Mouse (Mus musculus) lung, embryonic 14.5 days (tissue): Measurements from ENCODE around the gene Cacna2d1. TPM values are rescaled to one million over a fixed set of nuclear protein-coding genes. Genes with fewer than 3 reads are reported as not detected.

Experiments used
- ATAC-seq: fragments of 200-750 bp; cut with Nextera tagmentation; 2 replicates; pipeline ENCODE4 v1.8.0; 2017; ENCODE audit warnings: mild to moderate bottlenecking, moderate TSS enrichment, moderate library complexity; ENCODE audit not compliant: insufficient read depth
- DNase-seq: peaks from one replicate; pipeline ENCODE4 v3.0.0-alpha.2; 2015
- H3K27ac ChIP-seq: fragments of 300-500 bp; sonication (generic); 2 replicates; pipeline ENCODE4 v1.5.1; 2014; ENCODE audit warnings: low read depth, mild to moderate bottlenecking, moderate library complexity
- H3K27me3 ChIP-seq: fragments of 300-500 bp; sonication (generic); 2 replicates; pipeline ENCODE4 v1.6.1; 2014; ENCODE audit warnings: low read length, control low read depth; ENCODE audit not compliant: insufficient read depth
- H3K36me3 ChIP-seq: fragments of 300-500 bp; sonication (generic); 2 replicates; pipeline ENCODE4 v1.6.1; 2014; ENCODE audit warnings: control low read depth; ENCODE audit not compliant: insufficient read depth
- H3K4me1 ChIP-seq: fragments of 300-500 bp; sonication (generic); 2 replicates; pipeline ENCODE4 v1.6.1; 2014; ENCODE audit warnings: antibody characterized with exemption, control low read depth; ENCODE audit not compliant: insufficient read depth
- H3K4me2 ChIP-seq: fragments of 300-500 bp; sonication (generic); 2 replicates; pipeline ENCODE4 v1.6.1; 2014; ENCODE audit warnings: mild to moderate bottlenecking
- H3K4me3 ChIP-seq: fragments of 300-500 bp; sonication (generic); 2 replicates; pipeline ENCODE4 v1.5.1; 2014; ENCODE audit warnings: low read depth, low read length
- H3K9ac ChIP-seq: fragments of 300-500 bp; sonication (generic); 2 replicates; pipeline ENCODE4 v1.6.1; 2014
- H3K9me3 ChIP-seq: fragments of 300-500 bp; sonication (generic); 2 replicates; pipeline ENCODE4 v1.6.1; 2016; ENCODE audit warnings: low read depth, low read length, control low read depth
- CTCF ChIP-seq: IDR thresholded peaks from 2 replicates; pipeline ENCODE4 v1.5.1; 2016; ENCODE audit warnings: antibody characterized with exemption, low read depth
- WGBS: fragments of 180-500 bp; shearing (Covaris S2); extraction: QIAGEN DNeasy Blood & Tissue Kit; methylation state at CpG from one replicate; pipeline ENCODE4 v1.1.7; 2014; 5-methylcytosine and 5-hydroxymethylcytosine counted together
- polyA plus RNA-seq: library from polyadenylated mRNA; unstranded; fragments of >200 nt; fragmentation: Nextera tagmentation; extraction: Ambion mirVana; gene quantifications from 2 replicates; pipeline ENCODE4 v1.2.1, GENCODE M21; 2014

Cacna2d1 gene
- polyA plus RNA-seq, 1 experiment from 2014 or later = 15.6 TPM

DNA sequence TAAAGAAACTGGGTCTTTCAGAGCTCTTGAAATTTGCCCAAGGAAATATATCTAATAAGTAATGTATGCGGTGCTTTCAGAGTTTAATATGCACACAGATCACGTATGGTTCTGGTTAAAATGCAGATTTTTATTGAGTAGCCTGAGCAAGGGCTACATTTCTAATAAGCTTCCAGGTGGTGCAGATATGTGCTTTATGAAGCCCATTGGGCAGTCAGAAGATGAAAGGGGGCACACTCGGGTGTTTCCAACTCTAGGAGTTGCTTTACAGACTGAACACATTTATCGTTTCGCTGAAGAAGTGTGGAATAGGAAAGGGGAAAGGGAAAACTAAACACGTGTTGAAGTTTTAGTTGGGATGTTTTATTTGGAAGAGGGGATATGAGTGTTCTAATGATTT, 94.4 kb downstream of the Cacna2d1 start:
- ATAC-seq (no peak), DNase-seq (no peak)
- TF ChIP-seq CTCF = no peak
- no peaks in the 10 kb centered on the region for H3K27me3 ChIP-seq
- H3K9me3 ChIP-seq = no peaks in the 10 kb centered on the region
- H3K27ac ChIP-seq = no peak overlapping the region
- no peaks in the 10 kb centered on the region for H3K4me1 ChIP-seq
- H3K36me3 ChIP-seq = no peaks in the 10 kb centered on the region
- H3K4me2 ChIP-seq = no peak overlapping the region
- 66% methylated on average over 6 of the region's 6 CpGs for WGBS
- H3K4me3 ChIP-seq = no peak overlapping the region
- no peak overlapping the region for H3K9ac ChIP-seq

DNA sequence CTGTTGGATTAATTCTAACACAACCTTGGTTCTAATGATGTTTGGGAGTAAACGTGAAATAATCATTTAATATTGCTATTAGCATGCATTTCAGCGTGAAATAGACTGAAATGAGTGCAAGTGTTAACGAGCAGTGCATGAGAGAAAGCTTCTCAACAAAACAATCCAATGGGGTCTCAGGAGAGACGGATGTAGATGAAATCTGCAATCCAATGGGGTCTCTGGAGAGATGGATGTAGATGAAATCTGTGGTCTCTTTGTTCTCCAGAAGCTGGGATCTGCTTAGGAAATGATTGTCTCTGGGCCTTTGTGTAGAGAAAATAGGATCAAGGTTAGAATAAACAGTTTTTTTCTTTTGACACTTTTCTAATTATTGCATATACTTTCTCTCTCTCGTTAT, 95.0 kb downstream of the Cacna2d1 start:
- ATAC-seq (no peak), DNase-seq (no peak)
- Histone ChIP-seq H3K9ac (no peak overlapping the region), H3K9me3 (no peaks in the 10 kb centered on the region), H3K36me3 (no peaks in the 10 kb centered on the region), H3K4me1 (no peaks in the 10 kb centered on the region), H3K4me3 (no peak overlapping the region), H3K27me3 (no peaks in the 10 kb centered on the region), H3K27ac (no peak overlapping the region), H3K4me2 (no peak overlapping the region)
- WGBS = 78% methylated on average over 5 of the region's 5 CpGs
- no peak for TF ChIP-seq CTCF

DNA sequence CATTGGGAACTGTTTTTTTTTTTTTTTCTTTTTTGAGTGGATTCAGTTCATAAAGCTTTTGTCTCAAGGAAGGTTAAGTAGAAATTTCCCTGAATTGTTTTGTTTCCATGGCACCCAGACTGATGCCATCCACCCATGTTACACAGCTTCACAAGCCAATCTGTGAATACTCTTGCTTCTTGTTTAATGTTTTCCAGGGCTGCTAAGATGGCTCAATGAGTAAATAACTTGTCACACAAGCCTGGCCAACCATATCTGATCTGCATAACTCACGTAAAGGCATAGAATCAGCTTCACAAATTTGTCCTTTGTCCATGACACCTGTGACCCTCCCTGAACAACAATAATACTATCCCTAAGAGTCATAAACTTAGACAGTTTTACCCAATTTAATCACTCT, 99.1 kb downstream of the Cacna2d1 start:
- Histone ChIP-seq H3K4me1 (no peaks in the 10 kb centered on the region), H3K4me2 (no peak overlapping the region), H3K27ac (no peak overlapping the region), H3K9ac (no peak overlapping the region), H3K27me3 (no peaks in the 10 kb centered on the region), H3K9me3 (no peaks in the 10 kb centered on the region), H3K36me3 (no peaks in the 10 kb centered on the region), H3K4me3 (no peak overlapping the region)
- TF ChIP-seq CTCF = no peak
- 90% methylated on average over 1 of the region's 1 CpGs for WGBS
- ATAC-seq (no peak), DNase-seq (no peak)

DNA sequence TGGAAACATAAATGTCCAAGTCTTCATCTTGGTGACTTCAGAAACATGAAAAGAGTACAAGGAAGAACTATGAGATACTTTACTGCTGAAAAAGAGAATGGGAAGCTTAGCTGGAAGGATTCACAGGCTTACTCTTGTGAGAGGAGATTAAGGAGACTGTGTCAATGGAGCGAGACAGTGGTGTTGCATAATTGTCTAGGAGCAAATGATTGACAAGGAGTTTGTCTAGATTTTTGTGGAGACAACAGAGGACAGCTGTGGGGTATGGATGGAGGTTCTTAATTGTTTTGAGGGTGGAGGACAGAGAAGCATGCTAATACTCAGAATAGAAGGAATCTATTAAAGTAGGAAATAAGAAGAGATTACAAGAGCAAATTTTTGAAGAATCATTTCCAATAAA, 100.8 kb downstream of the Cacna2d1 start:
- no peak overlapping the region for H3K4me2 ChIP-seq
- WGBS = 80% methylated on average over 1 of the region's 1 CpGs
- no peak for ATAC-seq
- no peak overlapping the region for H3K4me3 ChIP-seq
- TF ChIP-seq CTCF = no peak
- H3K9ac ChIP-seq = no peak overlapping the region
- H3K9me3 ChIP-seq = no peaks in the 10 kb centered on the region
- no peaks in the 10 kb centered on the region for H3K27me3 ChIP-seq
- no peak for DNase-seq
- H3K36me3 ChIP-seq = no peaks in the 10 kb centered on the region
- no peak overlapping the region for H3K27ac ChIP-seq
- H3K4me1 ChIP-seq = no peaks in the 10 kb centered on the region

DNA sequence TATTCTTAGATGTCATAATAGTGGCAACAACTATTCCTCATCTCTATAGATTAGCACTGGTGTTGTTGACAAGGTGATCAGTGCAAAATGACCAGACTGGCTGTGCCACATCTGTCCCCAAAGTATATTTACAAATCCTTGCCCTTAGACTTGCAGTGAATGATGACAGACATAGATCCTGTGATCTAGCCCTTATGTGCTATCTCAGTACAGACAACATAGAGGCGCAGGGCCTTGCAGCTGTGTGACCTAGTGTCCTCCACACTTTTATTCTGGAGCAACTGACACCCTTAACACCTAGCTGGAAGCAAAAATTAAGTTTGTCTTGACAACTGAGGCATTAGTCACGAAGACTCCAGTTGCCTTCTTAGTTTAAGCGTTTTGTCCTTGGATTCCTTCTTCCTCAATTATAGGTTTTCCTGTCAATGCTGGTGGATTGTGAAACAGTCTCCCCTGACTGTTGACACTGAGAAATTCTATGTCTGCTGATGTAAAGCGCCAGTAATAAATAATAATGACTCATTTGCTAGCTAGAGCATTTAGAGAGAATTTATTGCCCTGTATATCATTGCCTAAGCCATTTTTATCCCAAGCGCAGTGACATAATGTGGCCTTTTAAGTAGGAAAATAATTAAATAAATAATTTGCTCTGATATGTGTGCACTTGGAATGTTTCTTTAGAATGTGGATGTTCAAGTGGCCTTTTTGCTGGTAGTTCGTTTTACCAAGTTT, 110.8 kb downstream of the Cacna2d1 start:
- no peak overlapping the region for H3K27ac ChIP-seq
- H3K9ac ChIP-seq = no peak overlapping the region
- DNase-seq (no peak), ATAC-seq (no peak)
- no peaks in the 10 kb centered on the region for H3K36me3 ChIP-seq
- H3K4me1 ChIP-seq = no peaks in the 10 kb centered on the region
- WGBS = 71% methylated on average over 6 of the region's 6 CpGs
- H3K9me3 ChIP-seq = no peaks in the 10 kb centered on the region
- no peak overlapping the region for H3K4me2 ChIP-seq
- TF ChIP-seq CTCF = no peak
- H3K4me3 ChIP-seq = no peak overlapping the region
- no peaks in the 10 kb centered on the region for H3K27me3 ChIP-seq

DNA sequence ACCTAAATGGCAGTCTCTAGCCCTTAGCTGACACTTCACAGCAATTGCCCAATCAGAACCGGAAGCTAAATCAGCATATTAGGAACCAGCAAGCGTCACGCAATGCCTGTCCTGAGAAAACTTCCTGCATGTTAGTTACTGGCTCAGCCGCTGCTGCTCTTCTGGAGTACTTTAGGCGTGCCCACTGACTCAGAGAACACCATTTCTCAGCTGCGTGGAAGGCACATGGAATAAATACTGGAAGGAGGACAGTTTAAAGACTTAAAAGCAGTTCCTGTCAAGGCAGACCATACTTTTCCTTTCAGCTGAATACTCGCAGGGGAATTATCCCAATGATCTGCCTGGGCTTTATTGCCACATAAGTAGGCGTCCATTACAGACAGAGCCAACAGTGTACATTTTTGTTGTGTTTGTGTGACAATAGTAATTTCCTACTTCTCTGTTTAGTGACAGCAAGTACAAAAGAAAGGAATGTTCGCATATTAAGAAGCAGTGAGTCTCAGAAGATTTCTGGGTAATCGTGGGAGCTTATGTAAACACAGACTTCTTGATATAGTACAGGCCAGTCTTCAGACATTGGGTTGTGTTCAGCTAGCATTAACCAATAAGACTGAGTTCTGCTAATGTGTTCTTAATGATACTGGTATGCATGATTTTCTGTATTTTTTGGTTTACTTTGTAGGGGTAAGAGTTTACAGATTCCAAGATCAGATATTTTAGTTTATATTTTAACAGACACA, 113.1 kb downstream of the Cacna2d1 start:
- Histone ChIP-seq H3K27me3 (no peaks in the 10 kb centered on the region), H3K9ac (no peak overlapping the region), H3K4me3 (no peak overlapping the region), H3K9me3 (no peaks in the 10 kb centered on the region), H3K27ac (peak overlapping the region; percentile 37; the same call in 1 of the 2 replicates), H3K36me3 (no peaks in the 10 kb centered on the region), H3K4me1 (no peaks in the 10 kb centered on the region), H3K4me2 (peak overlapping the region; percentile 39)
- DNase-seq (peak; percentile 71), ATAC-seq (peak; percentile 85)
- TF ChIP-seq CTCF = no peak
- whole genome bisulfite sequencing = 36% methylated on average over 10 of the region's 10 CpGs

DNA sequence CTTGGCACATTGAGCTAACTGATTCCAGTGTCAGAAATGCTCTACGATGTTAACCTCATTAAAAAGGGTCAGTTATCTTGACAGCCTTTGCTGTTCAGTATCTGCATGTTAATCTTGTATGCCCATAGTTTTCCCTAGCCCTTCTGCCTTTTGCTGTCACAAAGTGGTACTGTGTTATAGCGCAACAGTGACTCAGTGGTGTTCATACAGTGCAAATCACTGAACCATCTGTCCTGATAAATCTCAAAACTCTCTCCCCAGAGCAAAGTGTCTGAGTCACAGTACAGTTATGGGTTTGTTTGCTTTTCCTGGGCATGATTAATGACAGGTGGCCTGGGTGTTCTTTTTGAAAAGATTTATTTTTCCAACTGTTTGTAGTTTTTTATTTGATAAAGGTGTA, 122.3 kb downstream of the Cacna2d1 start:
- no peak overlapping the region for H3K4me2 ChIP-seq
- no peaks in the 10 kb centered on the region for H3K27me3 ChIP-seq
- TF ChIP-seq CTCF = no peak
- no peak for ATAC-seq
- no peak overlapping the region for H3K4me3 ChIP-seq
- 56% methylated on average over 2 of the region's 2 CpGs for WGBS
- no peak for DNase-seq
- no peaks in the 10 kb centered on the region for H3K4me1 ChIP-seq
- no peak overlapping the region for H3K9ac ChIP-seq
- no peaks in the 10 kb centered on the region for H3K36me3 ChIP-seq
- no peaks in the 10 kb centered on the region for H3K9me3 ChIP-seq
- no peak overlapping the region for H3K27ac ChIP-seq
